Mouse (Mus musculus) small intestine, adult 2 months (tissue): ENCODE data around the gene Ntsr1. TPM values are rescaled to one million over a fixed set of nuclear protein-coding genes. Genes with fewer than 3 reads are reported as not detected.

ENCODE experiments used
- H3K27ac ChIP-seq: fragments of 200-500 bp; 2 replicates; pipeline ENCODE4 v1.5.1; 2012; ENCODE audit warnings: low read depth, low read length, control low read depth, inconsistent platforms; ENCODE audit not compliant: insufficient read depth
- H3K27me3 ChIP-seq: fragments of 200-500 bp; 2 replicates; pipeline ENCODE4 v1.6.1; 2012; ENCODE audit warnings: mild to moderate bottlenecking, moderate library complexity, low read length, inconsistent platforms; ENCODE audit not compliant: control insufficient read depth, insufficient read depth
- H3K36me3 ChIP-seq: fragments of 200-500 bp; 2 replicates; pipeline ENCODE4 v1.6.1; 2012; ENCODE audit warnings: mild to moderate bottlenecking, low read length, control low read depth, inconsistent platforms; ENCODE audit not compliant: control insufficient read depth, insufficient read depth
- H3K4me1 ChIP-seq: fragments of 200-500 bp; 2 replicates; pipeline ENCODE4 v1.6.1; 2012; ENCODE audit warnings: low read length, inconsistent platforms, mixed read lengths; ENCODE audit not compliant: control insufficient read depth, insufficient read depth, insufficient read length
- H3K4me3 ChIP-seq: fragments of 200-500 bp; 2 replicates; pipeline ENCODE4 v1.5.1; 2012; ENCODE audit warnings: low read depth, mild to moderate bottlenecking, control low read depth, inconsistent platforms, low read length, moderate library complexity
- CTCF ChIP-seq: fragments of 200-500 bp; IDR thresholded peaks from 2 replicates; pipeline ENCODE4 v1.5.1; 2012; ENCODE audit warnings: low read depth, mild to moderate bottlenecking, control low read depth, inconsistent platforms, low read length, moderate library complexity, mixed read lengths; ENCODE audit not compliant: insufficient replicate concordance, insufficient read length; ENCODE audit errors: extremely low read depth
- POLR2A ChIP-seq: fragments of 200-500 bp; IDR thresholded peaks from 2 replicates; pipeline ENCODE4 v1.6.1; 2012; ENCODE audit warnings: low read depth, mild to moderate bottlenecking, control low read depth, inconsistent platforms, low read length, moderate library complexity
- WGBS: fragments of 180-500 bp; shearing (Covaris S2); methylation state at CpG from one replicate; pipeline ENCODE4 v1.1.7; 2018; 5-methylcytosine and 5-hydroxymethylcytosine counted together
- polyA plus RNA-seq: library from polyadenylated mRNA; depleted of rRNA; stranded (reverse); fragments of >200 nt; gene quantifications from 2 replicates; pipeline ENCODE4 v1.2.3, GENCODE M21; 2012

Gene Ntsr1
- polyA plus RNA-seq, 1 experiment: 0.70 TPM

DNA sequence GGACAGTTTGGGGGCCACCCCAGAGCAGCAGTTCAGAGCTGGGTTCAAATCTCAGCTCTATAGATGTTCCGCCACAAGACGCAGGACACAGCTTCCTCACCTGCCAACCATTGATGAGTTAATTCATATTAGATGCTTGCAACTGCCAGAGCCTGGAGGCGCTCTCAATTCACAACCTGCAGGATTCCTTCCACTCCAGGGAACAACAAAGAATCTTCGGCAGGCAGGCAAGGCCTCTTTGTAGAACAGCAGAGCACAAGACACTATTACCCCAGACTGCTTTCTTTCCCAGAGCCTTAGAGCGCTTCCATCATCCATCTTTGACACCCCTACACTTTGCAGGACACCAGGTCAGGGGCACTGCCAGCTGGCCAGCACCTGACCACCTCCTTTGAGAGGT, 6.5 kb downstream of the Ntsr1 start:
- TF ChIP-seq CTCF (no peak), POLR2A (no peak)
- WGBS: 80% methylated on average over 5 of the region's 5 CpGs
- no peaks in the 10 kb centered on the region for H3K4me1 ChIP-seq
- no peak overlapping the region for H3K27ac ChIP-seq
- H3K36me3 ChIP-seq: no peaks in the 10 kb centered on the region
- no peak overlapping the region for H3K4me3 ChIP-seq
- H3K27me3 ChIP-seq: no peaks in the 10 kb centered on the region

- no peak overlapping the region for H3K27ac ChIP-seq
- WGBS: 85% methylated on average over 14 of the region's 14 CpGs
- H3K4me1 ChIP-seq: no peaks in the 10 kb centered on the region
- no peak for TF ChIP-seq POLR2A
- H3K27me3 ChIP-seq: no peaks in the 10 kb centered on the region
- no peaks in the 10 kb centered on the region for H3K36me3 ChIP-seq
- H3K4me3 ChIP-seq: no peak overlapping the region
Measured at GRCm38 (mm10) chr2:180508455-180509115, 8.8 kb downstream of the Ntsr1 start.

- 70% methylated on average over 5 of the region's 5 CpGs for WGBS
- no peak for TF ChIP-seq CTCF
- TF ChIP-seq POLR2A: no peak
Measured at GRCm38 (mm10) chr2:180510867-180511266, 11.1 kb downstream of the Ntsr1 start.

GRCm38 (mm10) chr2:180511875-180512661, 12.3 kb downstream of the Ntsr1 start:
- Histone ChIP-seq H3K4me3 (no peak overlapping the region), H3K27ac (no peak overlapping the region), H3K4me1 (no peaks in the 10 kb centered on the region), H3K27me3 (no peaks in the 10 kb centered on the region), H3K36me3 (no peaks in the 10 kb centered on the region)
- TF ChIP-seq POLR2A (no peak), CTCF (no peak)
- 51% methylated on average over 13 of the region's 13 CpGs for WGBS

More at GRCm38 (mm10) chr2:180510867-180511266, 11.1 kb downstream of the Ntsr1 start:
- H3K27me3 ChIP-seq: no peaks in the 10 kb centered on the region
- no peak overlapping the region for H3K4me3 ChIP-seq
- no peak overlapping the region for H3K27ac ChIP-seq
- no peaks in the 10 kb centered on the region for H3K4me1 ChIP-seq
- no peaks in the 10 kb centered on the region for H3K36me3 ChIP-seq

- H3K4me3 ChIP-seq: no peak overlapping the region
- H3K36me3 ChIP-seq: no peaks in the 10 kb centered on the region
- 59% methylated on average over 3 of the region's 3 CpGs for WGBS
- no peaks in the 10 kb centered on the region for H3K27me3 ChIP-seq
- no peaks in the 10 kb centered on the region for H3K4me1 ChIP-seq
- no peak for TF ChIP-seq CTCF
- no peak for TF ChIP-seq POLR2A
- no peak overlapping the region for H3K27ac ChIP-seq
Measured at GRCm38 (mm10) chr2:180513019-180513418, 13.2 kb downstream of the Ntsr1 start.

- TF ChIP-seq CTCF (no peak), POLR2A (no peak)
- WGBS: 50% methylated on average over 4 of the region's 4 CpGs
- Histone ChIP-seq H3K4me3 (no peak overlapping the region), H3K27ac (no peak overlapping the region), H3K36me3 (no peaks in the 10 kb centered on the region), H3K4me1 (no peaks in the 10 kb centered on the region), H3K27me3 (no peaks in the 10 kb centered on the region)
Measured at GRCm38 (mm10) chr2:180513835-180514234, 14.1 kb downstream of the Ntsr1 start.

GRCm38 (mm10) chr2:180521437-180522221, 21.9 kb downstream of the Ntsr1 start:
- Histone ChIP-seq H3K4me3 (no peak overlapping the region), H3K36me3 (no peaks in the 10 kb centered on the region), H3K27ac (no peak overlapping the region), H3K27me3 (no peaks in the 10 kb centered on the region), H3K4me1 (no peaks in the 10 kb centered on the region)
- no peak for TF ChIP-seq CTCF
- no peak for TF ChIP-seq POLR2A
- WGBS: 67% methylated on average over 5 of the region's 5 CpGs
